Mouse (Mus musculus) cerebral cortex, adult 2 months (tissue): ENCODE data around the gene Phrf1.

Experiments
- WGBS: fragments of 180-500 bp; shearing (Covaris S2); methylation state at CpG from one replicate; pipeline ENCODE4 v1.1.7; 2018; 5-methylcytosine and 5-hydroxymethylcytosine counted together

Gene Phrf1

GRCm38 (mm10) chr7:141292583-141293388, 64.2 kb downstream of the Phrf1 start:
- 54% methylated on average over 15 of the region's 15 CpGs for WGBS

DNA sequence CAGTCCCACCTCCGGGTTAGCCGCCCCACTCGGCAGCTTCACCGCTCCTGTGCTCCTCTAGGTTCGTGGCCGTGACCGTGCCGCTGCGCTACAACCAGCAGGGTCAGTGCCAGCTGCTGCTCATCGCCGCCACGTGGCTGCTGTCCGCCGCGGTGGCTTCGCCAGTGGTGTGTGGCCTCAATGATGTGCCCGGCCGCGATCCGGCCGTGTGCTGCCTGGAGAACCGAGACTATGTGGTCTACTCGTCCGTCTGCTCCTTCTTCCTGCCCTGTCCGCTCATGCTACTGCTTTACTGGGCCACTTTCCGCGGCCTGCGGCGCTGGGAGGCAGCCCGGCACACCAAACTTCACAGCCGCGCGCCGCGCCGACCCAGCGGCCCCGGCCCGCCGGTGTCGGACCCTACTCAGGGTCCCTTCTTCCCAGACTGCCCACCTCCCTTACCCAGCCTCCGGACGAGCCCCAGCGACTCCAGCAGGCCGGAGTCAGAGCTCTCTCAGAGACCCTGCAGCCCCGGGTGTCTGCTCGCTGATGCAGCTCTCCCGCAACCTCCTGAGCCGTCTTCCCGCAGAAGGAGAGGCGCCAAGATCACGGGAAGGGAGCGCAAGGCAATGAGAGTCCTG, 65.4 kb downstream of the Phrf1 start:
- WGBS = 1% methylated on average over 53 of the region's 53 CpGs

GRCm38 (mm10) chr7:141294479-141294878, 65.9 kb downstream of the Phrf1 start:
- WGBS = 14% methylated on average over 22 of the region's 22 CpGs

DNA sequence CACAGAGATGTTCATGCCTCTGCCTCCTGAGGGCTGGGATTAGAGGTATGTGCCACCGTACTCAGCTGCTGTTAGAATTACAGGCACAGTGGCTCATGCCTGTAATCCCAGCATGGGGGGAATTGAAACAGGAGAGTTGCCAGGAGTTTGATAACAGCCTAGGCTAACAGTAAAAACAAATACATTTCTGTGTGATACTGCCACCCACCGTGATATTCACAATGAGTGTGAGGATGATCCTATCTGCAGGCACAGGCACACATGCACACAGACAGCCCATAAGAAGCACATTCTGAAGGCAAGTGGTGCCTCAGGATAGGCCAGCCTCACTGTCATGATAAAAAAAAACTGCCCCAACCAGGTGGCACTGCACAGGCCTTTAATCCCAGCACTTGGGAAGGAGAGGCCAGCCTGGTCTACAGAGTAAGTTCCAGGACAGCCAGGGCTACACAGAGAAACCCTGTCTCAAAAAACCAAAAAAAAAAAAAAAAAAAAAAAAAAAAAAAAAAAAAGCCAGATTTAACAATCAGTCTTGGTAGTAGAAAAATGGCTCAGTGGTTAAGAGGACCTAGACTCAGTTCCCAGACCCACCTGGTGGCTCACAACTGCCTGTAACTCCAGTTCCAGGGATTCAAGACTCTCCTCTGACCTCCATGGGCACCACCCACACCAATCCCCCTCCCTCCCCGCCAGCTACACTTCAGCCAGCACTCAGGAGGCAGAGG, 69.5 kb downstream of the Phrf1 start:
- WGBS = 74% methylated on average over 3 of the region's 3 CpGs

GRCm38 (mm10) chr7:141299175-141299574, 70.6 kb downstream of the Phrf1 start:
- WGBS = 87% methylated on average over 8 of the region's 8 CpGs

DNA sequence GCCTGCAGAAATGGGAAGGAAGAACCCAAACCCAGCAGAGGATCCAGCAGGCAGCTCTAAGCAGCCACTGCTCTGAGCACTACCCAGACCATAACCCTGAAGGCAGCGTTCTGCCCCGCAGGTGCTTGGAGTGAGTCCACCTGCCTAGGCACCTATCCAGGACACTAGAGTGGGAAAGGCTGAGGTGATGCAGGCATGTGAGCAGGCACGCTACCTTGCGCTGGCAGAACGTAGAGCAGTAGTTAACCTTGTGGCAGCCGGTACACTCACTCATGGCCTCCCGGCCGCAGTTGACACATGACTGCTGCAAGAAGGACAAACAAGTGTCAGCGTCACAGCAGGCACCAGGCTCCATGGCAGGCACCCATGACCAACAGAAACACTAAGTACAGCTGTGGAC, 72.8 kb downstream of the Phrf1 start:
- WGBS = 95% methylated on average over 9 of the region's 9 CpGs

DNA sequence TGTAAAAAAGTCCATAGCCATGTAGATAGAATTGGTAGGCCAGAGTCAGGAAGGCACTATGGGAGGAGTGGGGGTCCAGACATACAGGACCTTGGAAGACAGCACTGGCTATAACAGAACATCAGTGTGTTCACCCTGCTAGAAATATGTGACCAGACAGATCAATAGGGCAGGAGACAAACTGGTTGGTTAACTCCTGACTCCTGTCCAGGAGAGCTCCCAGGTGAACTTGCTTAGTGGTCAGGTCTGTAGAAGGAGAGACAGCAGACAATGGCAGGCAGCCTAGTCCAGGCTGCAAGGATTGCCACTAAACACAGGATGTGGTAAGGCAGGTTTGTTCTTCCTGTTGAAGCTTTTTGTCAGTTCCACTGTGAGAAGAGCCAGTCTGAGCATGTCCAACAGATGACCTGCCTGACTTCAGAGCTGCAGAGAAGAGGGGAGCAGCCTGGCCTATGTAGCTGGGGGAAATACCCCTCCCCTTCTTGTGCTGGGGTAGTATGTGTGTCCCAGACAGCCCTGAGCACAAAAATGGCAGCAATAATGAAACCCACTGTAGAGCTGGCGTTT, 74.2 kb downstream of the Phrf1 start:
- 68% methylated on average over 1 of the region's 1 CpGs for WGBS

DNA sequence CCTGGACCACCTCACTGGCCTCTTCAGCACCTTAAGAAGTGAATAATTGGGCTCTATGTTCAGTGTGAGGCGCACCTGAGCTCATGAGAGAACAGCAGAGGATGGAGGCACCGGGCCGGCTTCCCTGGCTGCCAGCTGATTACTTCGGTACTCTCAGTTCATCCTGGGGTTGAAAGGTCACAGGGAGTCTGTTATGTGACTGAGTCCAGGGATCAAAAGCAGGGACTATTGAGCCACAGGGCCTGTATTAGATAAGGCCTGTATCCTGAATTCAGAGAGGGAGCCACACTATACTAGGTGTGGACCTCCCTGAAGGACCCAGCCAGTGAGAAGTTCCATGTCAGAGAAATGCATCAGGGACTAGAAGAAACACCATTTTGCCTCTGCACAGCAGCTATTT, 76.0 kb downstream of the Phrf1 start:
- WGBS = 90% methylated on average over 4 of the region's 4 CpGs
